Mouse (Mus musculus) limb, embryonic 11.5 days (tissue): Measurements from ENCODE around the gene Robo2. TPM values are rescaled to one million over a fixed set of nuclear protein-coding genes. Genes with fewer than 3 reads are reported as not detected.

Experiments
- ATAC-seq: fragments of 200-750 bp; cut with Nextera tagmentation; 2 replicates; pipeline ENCODE4 v1.8.0; 2017; ENCODE audit warnings: low read depth; ENCODE audit not compliant: insufficient number of reproducible peaks, low FRiP score, low TSS enrichment
- DNase-seq: peaks from one replicate; pipeline ENCODE4 v3.0.0-alpha.2; 2015; ENCODE audit warnings: low spot score
- H3K27ac ChIP-seq: fragments of 300-500 bp; sonication (generic); replicated peaks from 2 replicates; pipeline ENCODE4 v1.5.1; 2014; ENCODE audit warnings: low read depth, mild to moderate bottlenecking, low read length
- H3K27me3 ChIP-seq: fragments of 300-500 bp; sonication (generic); 2 replicates; pipeline ENCODE4 v1.6.1; 2014; ENCODE audit warnings: mild to moderate bottlenecking, low read length, mixed read lengths; ENCODE audit not compliant: control insufficient read depth, insufficient read depth
- H3K36me3 ChIP-seq: fragments of 300-500 bp; sonication (generic); 2 replicates; pipeline ENCODE4 v1.6.1; 2014; ENCODE audit warnings: mild to moderate bottlenecking, low read length, moderate library complexity, mixed read lengths; ENCODE audit not compliant: control insufficient read depth, insufficient read depth
- H3K4me1 ChIP-seq: fragments of 300-500 bp; sonication (generic); 2 replicates; pipeline ENCODE4 v1.6.1; 2014; ENCODE audit warnings: low read length, mixed read lengths; ENCODE audit not compliant: control insufficient read depth, insufficient read depth
- H3K4me2 ChIP-seq: fragments of 300-500 bp; sonication (generic); 2 replicates; pipeline ENCODE4 v1.6.1; 2014; ENCODE audit warnings: low read depth, mild to moderate bottlenecking, moderate library complexity; ENCODE audit not compliant: severe bottlenecking
- H3K4me3 ChIP-seq: fragments of 300-500 bp; sonication (generic); 2 replicates; pipeline ENCODE4 v1.5.1; 2014; ENCODE audit warnings: low read depth, low read length
- H3K9ac ChIP-seq: fragments of 300-500 bp; sonication (generic); 2 replicates; pipeline ENCODE4 v1.6.1; 2014; ENCODE audit warnings: mild to moderate bottlenecking, low read length
- H3K9me3 ChIP-seq: fragments of 300-500 bp; sonication (generic); 2 replicates; pipeline ENCODE4 v1.6.1; 2016; ENCODE audit warnings: low read length; ENCODE audit not compliant: control insufficient read depth
- WGBS: fragments of 180-500 bp; shearing (Covaris S2); extraction: QIAGEN DNeasy Blood & Tissue Kit; methylation state at CpG from one replicate; pipeline ENCODE4 v1.1.7; 2014; 5-methylcytosine and 5-hydroxymethylcytosine counted together
- polyA plus RNA-seq: library from polyadenylated mRNA; unstranded; fragments of >200 nt; fragmentation: Nextera tagmentation; extraction: Ambion mirVana; gene quantifications from 2 replicates; pipeline ENCODE4 v1.2.1, GENCODE M21; 2014

Gene Robo2
- polyA plus RNA-seq, 1 experiment from 2014 or later: 102 TPM

DNA sequence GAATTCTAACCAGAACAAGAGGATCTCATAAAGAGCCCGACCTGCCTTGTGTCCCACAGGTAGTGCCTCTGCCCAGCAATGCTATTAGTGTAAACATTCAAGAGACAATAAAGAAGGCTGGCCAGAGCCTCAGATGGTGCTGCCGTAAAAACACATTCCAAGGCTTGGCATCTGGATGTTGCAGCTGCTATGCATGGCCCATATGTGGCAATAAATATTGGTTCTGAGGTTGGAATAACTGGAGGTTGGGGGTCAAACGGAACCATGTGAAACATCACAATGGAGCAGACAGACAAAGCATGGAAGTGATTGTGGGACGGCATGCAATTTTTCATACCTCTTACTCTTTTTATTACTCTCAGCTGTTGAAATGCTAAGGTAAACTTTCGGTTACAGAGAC, 189.1 kb downstream of the Robo2 start:
- no peak overlapping the region for H3K27ac ChIP-seq
- peak; percentile 68; the same call in 1 of the 2 replicates for ATAC-seq

DNA sequence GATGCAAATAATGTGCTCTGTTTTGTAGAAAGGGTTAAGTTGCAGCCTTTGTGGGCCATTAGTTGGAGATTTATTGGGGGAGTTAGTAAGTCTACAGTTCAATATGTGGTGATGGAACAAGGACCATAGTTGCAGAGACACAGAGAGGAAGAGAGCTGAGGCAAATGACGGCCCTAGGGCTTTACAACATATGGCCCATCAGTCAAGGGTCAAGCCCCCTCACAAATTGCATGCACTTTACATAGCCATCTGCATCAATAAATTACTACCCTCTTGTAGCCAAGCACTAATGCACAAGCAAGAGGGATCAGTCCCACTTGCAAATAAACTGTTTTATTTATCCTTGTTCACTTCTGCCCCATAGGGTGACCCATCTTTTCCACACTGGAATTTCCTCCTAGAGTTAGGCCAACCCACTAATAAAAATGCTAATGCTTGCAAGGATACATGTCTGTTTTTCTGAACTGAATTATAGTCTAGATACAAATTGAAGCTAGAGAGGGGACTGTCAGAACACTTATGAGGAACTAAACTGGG, 194.7 kb downstream of the Robo2 start:
- no peaks in the 10 kb centered on the region for H3K4me1 ChIP-seq
- H3K9ac ChIP-seq: no peak overlapping the region
- H3K27ac ChIP-seq: no peak overlapping the region; the same call in 1 of the 2 replicates
- H3K36me3 ChIP-seq: no peaks in the 10 kb centered on the region
- whole genome bisulfite sequencing: 0% methylated on average over 1 of the region's 1 CpGs
- H3K4me2 ChIP-seq: no peak overlapping the region
- no peaks in the 10 kb centered on the region for H3K27me3 ChIP-seq
- DNase-seq (peak; percentile 38), ATAC-seq (no peak)
- H3K4me3 ChIP-seq: no peak overlapping the region
- H3K9me3 ChIP-seq: no peaks in the 10 kb centered on the region

More for the DNA sequence above, 189.1 kb downstream of the Robo2 start:
- no peaks in the 10 kb centered on the region for H3K27me3 ChIP-seq
- peak; percentile 69 for DNase-seq
- no peaks in the 10 kb centered on the region for H3K36me3 ChIP-seq
- no peak overlapping the region for H3K9ac ChIP-seq
- H3K4me3 ChIP-seq: no peak overlapping the region
- no peak overlapping the region for H3K4me2 ChIP-seq
- H3K9me3 ChIP-seq: peaks cover 2% of the 10 kb centered on the region; the same call in 1 of the 2 replicates
- H3K4me1 ChIP-seq: no peaks in the 10 kb centered on the region
- 12% methylated on average over 5 of the region's 5 CpGs for WGBS

DNA sequence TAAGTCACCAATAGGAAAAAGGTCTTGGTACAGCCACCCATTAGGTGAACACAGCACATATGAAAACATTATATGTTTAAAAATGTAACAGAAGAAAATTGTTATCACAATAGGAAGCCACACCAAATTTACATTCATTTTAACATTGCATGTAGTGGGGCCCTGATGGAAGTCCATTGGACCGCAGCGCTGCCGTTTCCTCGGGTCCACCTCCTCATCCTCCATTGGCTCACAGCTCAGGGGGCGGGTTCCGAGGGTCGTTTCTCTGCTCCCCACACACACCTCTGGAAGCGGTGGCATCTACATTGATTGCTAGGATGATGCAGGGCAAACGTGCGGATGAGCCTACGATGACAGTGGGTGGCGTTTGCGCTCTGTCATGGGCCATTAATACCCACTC, 195.8 kb downstream of the Robo2 start:
- Histone ChIP-seq H3K9me3 (no peaks in the 10 kb centered on the region), H3K27ac (no peak overlapping the region), H3K36me3 (no peaks in the 10 kb centered on the region), H3K9ac (no peak overlapping the region), H3K4me1 (no peaks in the 10 kb centered on the region), H3K4me3 (no peak overlapping the region), H3K4me2 (no peak overlapping the region), H3K27me3 (no peaks in the 10 kb centered on the region)
- 95% methylated on average over 13 of the region's 13 CpGs for WGBS
- ATAC-seq: no peak
- DNase-seq: no peak

DNA sequence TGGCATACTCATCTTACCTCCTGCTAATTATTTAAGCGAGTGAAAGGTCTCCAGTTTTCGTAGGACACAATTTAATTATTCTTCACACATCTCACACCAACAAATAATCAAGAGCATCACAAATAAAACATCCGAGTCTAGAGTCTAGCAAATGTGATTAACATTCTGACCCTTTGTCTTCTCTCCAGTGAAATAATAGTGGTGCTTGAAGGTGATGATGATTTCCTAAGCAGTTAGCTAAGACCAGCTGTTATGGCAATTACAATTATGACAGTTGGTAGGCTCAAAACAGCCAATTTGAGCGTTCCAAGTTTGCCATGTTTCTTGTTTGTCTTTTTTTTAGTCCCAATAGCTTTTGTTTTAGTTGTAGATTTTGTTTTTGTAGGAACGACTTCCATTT, 210.9 kb downstream of the Robo2 start:
- DNase-seq (no peak), ATAC-seq (no peak)
- H3K27ac ChIP-seq: no peak overlapping the region
- 84% methylated on average over 5 of the region's 5 CpGs for WGBS
- no peaks in the 10 kb centered on the region for H3K27me3 ChIP-seq
- no peaks in the 10 kb centered on the region for H3K9me3 ChIP-seq
- no peak overlapping the region for H3K4me3 ChIP-seq
- no peaks in the 10 kb centered on the region for H3K4me1 ChIP-seq
- H3K4me2 ChIP-seq: no peak overlapping the region
- H3K9ac ChIP-seq: no peak overlapping the region
- H3K36me3 ChIP-seq: no peaks in the 10 kb centered on the region

DNA sequence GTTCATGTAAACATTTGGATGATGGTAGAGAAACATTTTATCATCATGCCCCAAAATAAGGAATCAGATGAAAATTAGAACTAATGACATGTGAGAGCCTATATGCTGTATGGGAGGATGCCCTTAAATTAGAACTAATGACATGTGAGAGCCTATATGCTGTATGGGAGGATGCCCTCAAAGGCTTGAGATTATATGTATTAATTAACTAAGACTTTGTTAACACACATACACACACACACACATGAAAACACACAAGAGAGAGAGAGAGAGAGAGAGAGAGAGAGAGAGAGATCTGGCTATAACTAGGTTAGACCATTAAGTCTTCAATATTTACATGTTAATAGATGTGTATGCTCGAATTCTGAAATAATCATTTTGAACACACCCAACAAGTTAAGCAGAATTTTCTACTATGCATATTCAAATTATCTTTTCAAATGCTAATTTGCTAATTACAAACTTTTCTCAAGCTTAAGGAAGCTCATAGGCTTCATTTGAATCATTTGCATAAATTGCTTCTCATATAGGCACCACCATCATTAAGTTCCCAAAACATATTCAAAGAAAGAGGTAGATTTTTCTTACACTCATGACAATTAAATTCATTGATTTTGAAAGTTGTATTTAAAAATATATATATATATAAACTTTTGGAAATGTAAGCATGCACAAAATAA, 211.5 kb downstream of the Robo2 start:
- Histone ChIP-seq H3K27ac (no peak overlapping the region), H3K9me3 (no peaks in the 10 kb centered on the region), H3K4me2 (no peak overlapping the region), H3K4me3 (no peak overlapping the region), H3K9ac (no peak overlapping the region), H3K27me3 (no peaks in the 10 kb centered on the region), H3K4me1 (no peaks in the 10 kb centered on the region), H3K36me3 (no peaks in the 10 kb centered on the region)
- WGBS: 83% methylated on average over 1 of the region's 1 CpGs
- DNase-seq (no peak), ATAC-seq (no peak)

DNA sequence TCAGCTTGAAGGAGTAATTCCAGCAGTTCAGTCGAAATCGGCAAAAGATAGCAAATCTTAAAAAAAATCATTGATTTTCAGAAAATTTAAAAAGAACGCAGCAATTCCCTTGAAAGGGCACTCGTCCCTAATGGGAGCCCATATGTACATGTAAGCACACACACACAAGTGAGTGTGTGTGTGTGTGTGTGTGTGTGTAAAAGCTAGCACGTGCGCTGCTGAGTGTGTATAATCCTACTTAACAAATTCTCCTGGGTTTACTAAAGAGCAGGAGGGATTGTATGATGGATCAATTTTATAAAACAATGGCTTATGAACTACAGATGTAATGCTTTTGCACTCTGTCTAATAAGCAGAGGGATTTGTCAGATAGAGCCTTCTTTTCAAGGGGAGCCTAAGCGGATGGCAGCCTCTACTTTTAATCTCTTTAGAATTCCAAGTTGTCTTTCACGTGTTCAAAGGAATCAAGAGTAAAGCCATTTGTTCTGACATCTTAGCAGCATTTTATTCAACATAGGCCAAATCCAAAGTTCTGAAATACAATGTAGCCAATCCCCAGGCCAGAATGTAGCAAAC, 218.6 kb downstream of the Robo2 start:
- Histone ChIP-seq H3K27me3 (no peaks in the 10 kb centered on the region), H3K4me2 (no peak overlapping the region), H3K4me1 (no peaks in the 10 kb centered on the region), H3K4me3 (no peak overlapping the region), H3K9ac (no peak overlapping the region), H3K9me3 (no peaks in the 10 kb centered on the region), H3K27ac (no peak overlapping the region), H3K36me3 (no peaks in the 10 kb centered on the region)
- ATAC-seq (no peak), DNase-seq (no peak)
- 88% methylated on average over 8 of the region's 8 CpGs for WGBS

DNA sequence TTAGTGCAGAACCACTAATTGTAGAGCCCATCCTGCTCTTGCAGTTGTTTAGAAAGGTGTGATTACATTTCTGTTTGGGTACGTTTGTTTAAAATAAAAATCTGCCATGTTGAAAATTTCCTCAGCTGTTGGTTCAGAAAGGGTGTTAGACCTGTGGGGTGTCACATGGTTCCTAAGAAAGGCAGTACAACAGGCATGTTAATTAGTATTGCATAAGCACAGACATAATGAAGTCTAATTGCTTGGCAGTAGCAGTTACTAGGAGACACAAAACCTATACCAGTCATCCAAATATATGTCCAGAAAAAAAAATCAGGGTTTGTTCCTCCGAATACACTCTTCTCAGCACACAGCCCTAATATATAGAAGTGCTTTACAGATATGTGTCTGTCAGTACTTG, 220.0 kb downstream of the Robo2 start:
- no peak overlapping the region for H3K4me2 ChIP-seq
- WGBS: 87% methylated on average over 2 of the region's 2 CpGs
- no peak for ATAC-seq

DNA sequence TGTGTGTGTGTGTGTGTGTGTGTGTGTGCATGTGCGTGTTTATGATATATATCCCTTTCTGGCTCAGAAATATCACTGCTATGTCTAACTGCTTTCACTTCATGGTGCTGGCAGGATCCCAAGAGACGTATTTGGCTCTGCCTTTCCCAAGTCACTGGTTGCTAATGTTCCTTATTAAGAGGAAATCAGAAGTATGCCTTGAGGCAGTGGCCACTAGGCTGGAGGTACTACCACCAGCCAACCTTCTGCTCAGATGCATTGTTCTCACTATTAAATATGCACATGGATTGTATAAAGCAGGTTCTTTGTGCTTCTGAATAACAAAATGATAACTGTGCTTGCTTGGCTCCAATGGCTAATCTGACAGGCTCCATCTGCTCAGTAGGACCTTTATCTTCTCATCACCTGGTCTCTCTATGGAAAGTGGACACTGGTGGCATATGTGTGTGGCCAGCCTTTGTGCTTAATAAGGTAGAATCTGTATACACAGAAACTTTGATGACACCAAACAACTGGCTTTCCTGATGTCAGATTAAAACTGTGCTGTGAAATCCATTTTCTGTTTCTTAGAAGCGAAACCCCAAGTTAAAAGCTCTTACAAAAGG, 229.0 kb downstream of the Robo2 start:
- no peak overlapping the region for H3K27ac ChIP-seq
- H3K9ac ChIP-seq: no peak overlapping the region
- H3K9me3 ChIP-seq: no peaks in the 10 kb centered on the region
- WGBS: 80% methylated on average over 3 of the region's 3 CpGs
- ATAC-seq (no peak), DNase-seq (no peak)
- no peaks in the 10 kb centered on the region for H3K4me1 ChIP-seq
- no peak overlapping the region for H3K4me2 ChIP-seq
- H3K36me3 ChIP-seq: no peaks in the 10 kb centered on the region
- H3K4me3 ChIP-seq: no peak overlapping the region
- no peaks in the 10 kb centered on the region for H3K27me3 ChIP-seq

More for the DNA sequence above, 220.0 kb downstream of the Robo2 start:
- Histone ChIP-seq H3K9me3 (no peaks in the 10 kb centered on the region), H3K4me1 (no peaks in the 10 kb centered on the region), H3K9ac (no peak overlapping the region), H3K27me3 (no peaks in the 10 kb centered on the region), H3K4me3 (no peak overlapping the region), H3K27ac (no peak overlapping the region), H3K36me3 (no peaks in the 10 kb centered on the region)
- DNase-seq: no peak
